Mouse (Mus musculus): ENCODE results near the gene Atat1. TPM values are rescaled to one million over a fixed set of nuclear protein-coding genes. Genes with fewer than 3 reads are reported as not detected.

Atat1 gene
- total RNA-seq, 2 experiments from 2014 or later = 43.9 to 44.5 TPM

DNA sequence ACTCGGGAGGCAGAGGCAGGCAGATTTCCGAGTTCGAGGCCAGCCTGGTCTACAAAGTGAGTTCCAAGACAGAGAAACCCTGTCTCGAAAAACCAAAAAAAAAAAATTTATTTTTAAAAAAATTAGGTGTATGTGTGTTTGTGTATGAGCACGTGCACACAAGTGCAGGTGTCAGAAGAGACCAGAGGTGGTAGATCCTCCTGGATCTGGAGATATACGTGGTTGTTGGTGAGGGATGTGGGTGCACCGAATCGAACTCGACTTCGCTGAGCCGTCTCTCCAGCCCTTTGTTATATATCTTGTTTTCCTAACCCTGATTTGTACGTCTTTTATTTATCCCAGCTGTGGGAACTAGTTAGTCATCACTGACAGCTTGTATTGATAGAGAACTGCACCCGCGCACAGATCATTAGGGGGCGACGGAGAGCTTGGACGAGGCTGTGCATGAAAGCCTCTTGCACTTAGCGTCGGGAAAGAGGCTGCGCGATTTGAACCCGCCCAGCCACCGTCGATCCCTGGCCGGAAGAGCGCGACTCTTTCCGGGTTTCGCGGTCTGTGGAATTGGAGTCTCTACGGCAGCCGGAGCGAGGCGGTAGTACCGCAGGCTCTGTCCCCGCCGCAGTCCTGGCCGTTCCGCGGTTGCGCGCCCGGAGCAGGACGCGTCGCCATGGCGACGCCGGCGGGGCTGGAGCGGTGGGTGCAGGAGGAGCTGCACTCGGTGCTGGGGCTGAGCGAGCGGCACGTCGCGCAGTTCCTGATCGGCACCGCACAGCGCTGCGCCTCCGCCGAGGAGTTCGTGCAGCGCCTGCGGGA lies 30.4 kb downstream of the Atat1 start, which contains the start of gene Dhx16:
Gene Dhx16 (plus strand): TSS at position 575 of the 813 bp plus-strand sequence.
- peak; percentile 91 to 96 for DNase-seq (ENCODE audit: low spot score in 2 of 2)

- no peak for DNase-seq (ENCODE audit: low spot score in 2 of 2)
Measured at GRCm38 (mm10) chr17:35874721-35875120, 35.2 kb downstream of the Atat1 start.

- peak; percentile 95 to 98 for DNase-seq (ENCODE audit: low spot score in 2 of 2)
Measured at GRCm38 (mm10) chr17:35873774-35874519, 35.9 kb downstream of the Atat1 start.

DNA sequence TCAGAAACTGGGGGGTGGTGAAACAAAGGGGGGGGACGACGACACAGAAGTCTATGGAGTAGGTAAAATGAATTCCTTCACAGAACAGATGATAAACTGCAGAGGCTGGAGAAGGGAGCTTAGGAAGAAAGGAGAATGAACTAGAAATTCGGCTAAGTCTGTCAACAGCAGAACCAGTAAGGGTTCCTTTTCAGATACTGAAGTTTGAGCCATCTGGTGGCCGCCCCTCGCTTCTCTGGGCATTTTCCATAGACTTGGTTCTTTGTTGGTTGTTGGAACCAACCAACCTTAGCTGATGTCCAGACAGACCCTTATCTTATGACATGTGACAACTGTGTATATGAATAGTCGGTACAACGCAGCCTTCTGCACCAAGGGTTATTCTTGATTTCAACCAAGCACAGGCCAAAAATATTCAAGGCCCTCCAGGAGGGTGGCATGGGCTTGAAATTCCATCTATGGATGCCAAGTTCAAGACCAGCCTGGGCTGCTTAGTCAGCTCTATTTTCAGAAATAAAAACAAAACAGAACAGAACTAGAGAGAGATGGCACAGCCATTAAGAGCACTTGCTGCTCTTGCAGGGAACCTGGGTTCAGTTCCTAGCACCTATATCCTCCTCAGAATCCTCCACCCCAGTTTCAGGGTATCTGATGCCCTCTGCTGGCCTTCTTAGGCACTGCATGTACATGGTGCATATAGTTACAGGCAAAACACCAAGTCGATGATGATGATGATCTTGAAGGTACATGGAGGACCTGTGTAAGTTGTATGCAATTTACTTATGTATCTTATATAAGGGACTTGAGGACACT lies 38.8 kb downstream of the Atat1 start:
- DNase-seq (ENCODE audit: low spot score in 2 of 2) = peak; percentile 24 to 51

DNA sequence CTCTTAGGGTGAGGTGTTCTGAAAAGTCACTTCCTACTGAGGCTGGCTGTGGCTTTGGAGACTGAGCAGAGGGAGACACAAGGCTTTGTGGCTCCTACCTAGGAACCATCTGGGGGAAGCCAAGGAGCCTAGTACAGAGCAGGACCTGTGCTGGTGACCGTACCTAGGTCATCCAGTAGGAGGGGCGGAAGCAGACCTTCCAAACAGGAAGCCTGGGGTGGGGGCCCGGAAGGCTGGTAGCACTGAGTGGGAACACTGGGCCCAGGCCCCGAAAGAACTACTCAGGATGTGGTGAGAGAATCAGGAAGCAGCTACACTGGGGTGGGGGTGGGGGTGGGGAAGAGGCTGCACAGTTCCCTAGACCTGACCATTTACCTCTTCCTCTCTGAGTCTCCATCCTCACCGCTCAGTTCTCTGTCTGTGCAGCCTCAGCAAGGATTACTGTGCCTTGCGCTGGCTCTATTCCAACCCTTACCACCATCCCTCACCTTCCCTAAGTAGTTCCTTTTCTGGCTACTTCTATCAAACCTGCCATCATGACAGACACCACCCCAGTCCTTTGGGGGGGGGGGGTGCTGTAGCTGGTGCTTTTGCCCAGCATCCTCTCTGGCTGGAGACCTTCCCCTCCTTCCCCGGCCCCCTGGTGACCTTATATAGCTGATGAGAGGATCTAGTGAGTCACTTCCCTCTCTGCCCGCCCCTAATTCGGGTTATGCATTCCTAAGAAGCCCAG lies 39.6 kb downstream of the Atat1 start:
- DNase-seq (ENCODE audit: low spot score in 2 of 2) = peak; percentile 65

GRCm38 (mm10) chr17:35869346-35870067 lies 40.4 kb downstream of the Atat1 start:
- peak; percentile 45 to 55 for DNase-seq (ENCODE audit: low spot score in 2 of 2)

- DNase-seq (ENCODE audit: low spot score in 2 of 2) = peak in 1 of 2 experiments; percentile 13
Measured at GRCm38 (mm10) chr17:35868961-35869345, 40.9 kb downstream of the Atat1 start.

GRCm38 (mm10) chr17:35868165-35868820 lies 41.6 kb downstream of the Atat1 start:
- DNase-seq (ENCODE audit: low spot score in 2 of 2) = peak in 1 of 2 experiments; percentile 40

DNA sequence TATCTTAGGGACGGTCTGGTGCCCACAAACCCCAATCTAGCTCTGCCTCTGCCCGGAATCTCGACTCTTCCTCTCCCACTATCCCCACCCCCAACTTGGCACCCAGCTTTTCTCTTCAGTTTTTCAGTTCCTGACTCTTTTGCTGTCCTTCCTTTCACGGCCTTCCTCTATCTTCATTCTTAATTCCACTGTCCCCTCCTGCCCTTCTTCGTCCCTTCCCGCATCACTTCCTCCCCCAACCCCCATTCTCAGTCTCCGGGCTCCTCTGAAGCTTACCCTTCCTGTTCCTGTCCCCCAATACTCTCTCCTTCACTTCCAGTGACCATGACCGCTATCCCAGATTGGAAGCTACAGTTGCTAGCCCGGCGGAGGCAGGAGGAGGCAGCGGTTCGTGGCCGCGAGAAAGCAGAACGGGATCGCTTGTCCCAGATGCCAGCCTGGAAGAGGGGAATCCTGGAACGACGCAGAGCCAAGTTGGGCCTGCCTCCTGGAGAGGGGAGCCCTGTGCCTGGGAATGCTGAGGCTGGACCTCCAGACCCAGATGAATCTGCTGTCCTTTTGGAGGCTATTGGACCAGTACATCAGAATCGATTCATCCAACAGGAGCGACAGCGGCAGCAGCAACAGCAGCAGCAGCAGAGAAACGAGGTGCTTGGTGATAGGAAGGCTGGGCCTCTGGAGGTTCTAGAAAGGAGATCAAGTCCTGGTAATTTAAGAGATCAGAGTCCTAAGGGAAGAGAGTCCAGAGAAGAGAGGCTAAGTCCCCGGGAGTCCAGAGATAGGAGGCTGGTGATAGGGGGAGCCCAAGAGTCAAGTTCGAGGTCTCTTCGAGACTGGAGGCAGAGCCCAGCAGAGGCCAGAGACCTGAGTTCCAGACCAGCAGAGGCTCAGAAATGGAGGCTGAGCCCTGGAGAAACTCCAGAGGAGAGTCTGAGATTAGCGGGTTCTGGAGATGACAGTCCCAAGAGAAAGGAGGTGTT lies 42.7 kb downstream of the Atat1 start:
- DNase-seq (ENCODE audit: low spot score in 2 of 2) = peak; percentile 52 to 54

DNA sequence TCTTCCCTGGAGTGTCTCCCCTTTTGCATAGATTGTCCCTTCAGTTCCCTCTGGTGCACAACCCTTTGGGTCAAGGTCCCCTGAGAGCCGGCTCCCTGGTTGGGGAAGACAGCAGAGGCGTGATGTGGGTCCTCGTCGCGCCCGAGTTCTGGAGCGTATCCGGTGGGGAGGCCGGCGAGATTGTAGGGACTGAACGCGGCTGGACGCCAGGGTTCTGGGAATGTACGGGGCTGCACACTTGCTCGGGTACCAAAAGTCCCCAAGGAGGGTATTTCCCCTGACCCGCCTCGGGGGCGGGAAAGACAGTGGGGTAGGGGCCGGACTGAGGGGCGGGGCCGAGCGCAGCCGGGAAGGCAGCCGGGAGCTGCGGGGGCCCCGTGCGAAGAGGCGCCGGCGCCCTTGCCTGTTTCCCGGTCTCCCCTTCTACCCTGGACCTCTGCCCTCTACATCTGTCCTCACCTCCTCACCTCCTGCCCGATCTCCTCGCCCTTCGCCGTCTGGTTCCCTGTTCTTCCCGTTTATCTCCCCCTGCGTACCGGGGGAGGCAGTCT lies 43.5 kb downstream of the Atat1 start:
- DNase-seq (ENCODE audit: low spot score in 2 of 2) = peak; percentile 77

- DNase-seq (ENCODE audit: low spot score in 2 of 2) = peak; percentile 65 to 70
Measured at GRCm38 (mm10) chr17:35865481-35866280, 44.2 kb downstream of the Atat1 start, which contains the start of gene Ppp1r18. Ppp1r18 (plus strand) TSS chr17:35865593.

DNA sequence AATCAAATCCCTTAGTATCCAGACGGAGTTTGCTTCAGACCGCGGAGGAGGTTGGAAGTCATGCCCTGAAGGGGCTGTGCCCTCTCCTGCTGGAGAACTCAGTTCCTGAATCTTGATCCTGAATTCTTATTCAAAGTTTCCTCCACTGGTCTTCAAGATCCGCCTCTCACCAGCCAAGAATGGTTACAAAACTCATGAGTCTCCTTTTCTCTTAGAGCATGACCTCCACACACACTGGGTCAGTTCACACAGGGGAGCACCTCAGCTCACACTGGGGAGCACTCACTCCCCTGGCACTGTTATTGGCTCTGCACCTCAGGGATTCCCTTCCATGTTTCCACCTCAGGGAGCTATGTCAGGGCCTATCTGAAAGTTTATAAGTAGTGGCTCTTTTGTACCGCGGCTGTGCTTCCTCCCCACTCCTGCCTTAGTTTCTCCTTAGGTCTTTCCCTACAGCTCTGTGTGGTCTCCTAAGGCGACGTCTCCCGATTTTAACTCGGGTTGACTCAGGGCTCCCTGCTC lies 45.0 kb downstream of the Atat1 start:
- no peak for DNase-seq (ENCODE audit: low spot score in 2 of 2)

DNA sequence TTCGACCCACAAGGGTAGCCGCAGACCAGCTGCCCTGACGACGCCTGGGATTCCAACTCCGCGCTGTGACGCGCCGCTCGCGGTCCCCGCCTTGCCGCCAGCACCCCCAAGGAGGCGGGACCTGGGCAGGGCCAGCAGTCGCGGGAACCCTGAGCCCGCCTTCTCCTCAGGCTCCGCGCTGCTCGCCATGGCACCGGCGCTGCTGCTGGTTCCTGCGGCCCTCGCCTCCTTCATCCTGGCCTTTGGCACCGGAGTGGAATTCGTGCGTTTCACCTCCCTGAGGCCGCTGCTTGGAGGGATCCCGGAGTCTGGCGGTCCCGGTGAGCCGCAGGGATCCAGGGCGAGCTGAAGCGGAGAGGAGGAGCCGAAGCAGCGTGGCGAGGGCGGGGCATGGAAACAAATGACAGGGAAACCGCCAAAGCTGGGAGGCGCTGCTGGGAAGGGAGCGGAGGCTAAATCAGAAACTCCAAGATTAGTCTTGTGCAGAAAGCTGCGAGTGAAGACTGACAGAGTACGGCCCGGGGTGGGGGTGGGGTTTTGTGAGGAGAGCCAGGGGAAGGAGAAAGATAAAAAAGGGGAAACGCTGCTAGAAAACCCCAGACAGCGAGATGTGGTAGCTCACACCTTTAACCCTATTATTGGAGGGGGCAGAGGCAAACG lies 48.5 kb downstream of the Atat1 start, which contains the start of gene Nrm:
Gene Nrm (plus strand): TSS at position 121 of the 660 bp plus-strand sequence.
- DNase-seq (ENCODE audit: low spot score in 2 of 2) = peak; percentile 87 to 91

DNA sequence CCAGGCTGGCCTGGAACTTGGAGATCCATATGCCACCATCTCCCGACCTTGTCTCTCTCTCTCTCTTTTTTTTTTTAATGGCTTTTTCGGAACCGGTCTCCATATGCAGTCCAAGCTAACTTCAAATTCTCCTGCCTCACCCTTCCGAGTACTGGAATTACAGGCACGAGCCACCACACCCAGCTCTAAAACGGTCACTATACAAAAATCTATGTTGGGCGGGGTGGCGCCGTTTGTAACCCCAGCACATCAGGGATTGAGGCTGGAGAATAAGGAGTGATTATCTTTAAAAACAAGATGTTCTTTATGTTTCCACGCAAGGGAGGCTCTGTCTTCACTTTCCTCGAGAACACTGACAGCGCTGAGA lies 49.1 kb downstream of the Atat1 start:
- DNase-seq (ENCODE audit: low spot score in 2 of 2) = no peak

DNA sequence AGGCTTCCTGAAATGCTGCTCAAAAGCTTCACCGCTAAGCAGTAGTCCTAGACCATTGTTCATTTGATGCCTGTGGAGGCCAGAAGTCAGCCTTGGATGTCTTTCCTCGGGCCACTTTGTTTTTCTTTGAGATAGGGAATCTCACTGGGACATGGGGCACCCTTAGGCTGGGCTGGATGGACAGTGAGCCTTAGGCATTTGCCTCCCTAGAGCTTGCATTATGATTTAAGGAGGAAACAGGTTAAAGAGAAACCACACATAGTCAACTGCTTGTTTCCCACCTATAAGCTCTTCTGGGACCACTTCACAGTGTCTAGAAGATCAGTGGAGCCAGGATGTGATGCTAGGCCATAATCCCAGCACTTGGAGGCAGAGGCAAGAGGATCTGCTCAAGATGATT lies 50.0 kb downstream of the Atat1 start:
- no peak for DNase-seq (ENCODE audit: low spot score in 2 of 2)

DNA sequence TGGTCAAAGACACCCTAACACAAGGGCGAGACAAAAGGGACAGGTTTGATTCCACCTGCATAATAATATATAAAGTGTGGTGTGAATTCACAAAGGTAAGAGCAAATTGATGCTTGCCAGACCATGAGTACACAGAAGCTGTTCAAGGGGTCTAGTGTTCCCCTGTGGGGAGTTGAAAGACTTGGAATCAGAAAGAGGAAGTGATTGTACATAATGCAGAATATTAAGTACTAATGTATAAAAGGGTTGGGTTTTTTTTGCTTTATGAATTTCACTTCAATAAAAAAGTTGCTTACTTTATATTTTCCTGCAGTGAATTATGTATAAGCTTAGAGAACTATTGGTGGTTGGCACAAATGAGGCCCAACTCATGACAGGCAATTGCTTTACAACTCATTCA lies 50.5 kb downstream of the Atat1 start:
- DNase-seq (ENCODE audit: low spot score in 2 of 2) = no peak

Data from adrenal gland, adult 18-20 months (tissue).